Mouse (Mus musculus): ENCODE measurements around the gene Gm17677. TPM values are rescaled to one million over a fixed set of nuclear protein-coding genes. Genes with fewer than 3 reads are reported as not detected.

The Gm17677 gene
- polyA plus RNA-seq (2016; fragmentation: Nextera tagmentation; extraction: Ambion mirVana): not detected in 2 replicates

GRCm38 (mm10) chr9:35740749-35741148, at the start of gene Gm17677:
Gm17677 (plus strand) TSS chr9:35741049.
- H3K36me3 ChIP-seq: no peaks in the 10 kb centered on the region
- peaks cover 37% of the 10 kb centered on the region for H3K9me3 ChIP-seq
- H3K27me3 ChIP-seq (ENCODE audit: insufficient read depth, poor library complexity, severe bottlenecking): no peaks in the 10 kb centered on the region
- no peaks in the 10 kb centered on the region for H3K4me1 ChIP-seq (replicated peaks)
- DNase-seq (ENCODE audit: low spot score): no peak
- H3K4me3 ChIP-seq: no peak within 1 kb of the TSS
- no peak within 1 kb of the TSS for H3K27ac ChIP-seq

- Histone ChIP-seq H3K9me3 (peaks cover 10% of the 10 kb centered on the region; the same call in 1 of the 2 replicates), H3K4me1 (replicated peaks) (no peaks in the 10 kb centered on the region), H3K27ac (no peak overlapping the region), H3K27me3 (ENCODE audit: insufficient read depth, poor library complexity, severe bottlenecking) (no peaks in the 10 kb centered on the region), H3K4me3 (no peak overlapping the region), H3K36me3 (no peaks in the 10 kb centered on the region)
- no peak for DNase-seq (ENCODE audit: low spot score)
Observed at GRCm38 (mm10) chr9:35691924-35692323, 48.9 kb upstream of the Gm17677 start.

- no peaks in the 10 kb centered on the region for H3K4me1 ChIP-seq (replicated peaks)
- no peaks in the 10 kb centered on the region for H3K36me3 ChIP-seq
- H3K9me3 ChIP-seq: peaks cover 9% of the 10 kb centered on the region; the same call in 1 of the 2 replicates
- H3K27ac ChIP-seq: no peak overlapping the region
- H3K4me3 ChIP-seq: no peak overlapping the region
- DNase-seq (ENCODE audit: low spot score): no peak
- no peaks in the 10 kb centered on the region for H3K27me3 ChIP-seq (ENCODE audit: insufficient read depth, poor library complexity, severe bottlenecking)
Observed at GRCm38 (mm10) chr9:35707265-35707664, 33.6 kb upstream of the Gm17677 start.

- H3K4me1 ChIP-seq (replicated peaks): no peaks in the 10 kb centered on the region
- no peaks in the 10 kb centered on the region for H3K27me3 ChIP-seq (ENCODE audit: insufficient read depth, poor library complexity, severe bottlenecking)
- no peak for DNase-seq (ENCODE audit: low spot score)
- H3K36me3 ChIP-seq: no peaks in the 10 kb centered on the region
- no peak overlapping the region for H3K27ac ChIP-seq
- no peaks in the 10 kb centered on the region for H3K9me3 ChIP-seq
- H3K4me3 ChIP-seq: no peak overlapping the region
Observed at GRCm38 (mm10) chr9:35756843-35757242, 16.0 kb downstream of the Gm17677 start.

GRCm38 (mm10) chr9:35778009-35778408, 37.2 kb downstream of the Gm17677 start, which contains the start of gene Gm17727:
Gm17727 (minus strand) TSS chr9:35778109.
- Histone ChIP-seq H3K9me3 (peaks cover 34% of the 10 kb centered on the region), H3K36me3 (no peaks in the 10 kb centered on the region), H3K27me3 (ENCODE audit: insufficient read depth, poor library complexity, severe bottlenecking) (no peaks in the 10 kb centered on the region), H3K27ac (no peak within 1 kb of the TSS), H3K4me3 (no peak within 1 kb of the TSS), H3K4me1 (replicated peaks) (no peaks in the 10 kb centered on the region)
- 65% methylated on average over 3 of the region's 3 CpGs for WGBS
- no peak for DNase-seq (ENCODE audit: low spot score)

GRCm38 (mm10) chr9:35790001-35790400, 49.2 kb downstream of the Gm17677 start, which contains the start of the genes Gm27235 and D730048I06Rik:
Gm27235 (minus strand) TSS chr9:35790101.
D730048I06Rik (minus strand) TSS chr9:35790112.
- Histone ChIP-seq H3K4me1 (replicated peaks) (no peaks in the 10 kb centered on the region), H3K27ac (no peak within 1 kb of the TSS), H3K36me3 (no peaks in the 10 kb centered on the region), H3K27me3 (ENCODE audit: insufficient read depth, poor library complexity, severe bottlenecking) (no peaks in the 10 kb centered on the region), H3K9me3 (peaks cover 45% of the 10 kb centered on the region), H3K4me3 (no peak within 1 kb of the TSS)
- no peak for DNase-seq (ENCODE audit: low spot score)
- 89% methylated on average over 3 of the region's 3 CpGs for WGBS

Other genes with a start within 250 kb of the Gm17677 start
- gene Gm1113, start 222.8 kb upstream of the Gm17677 start, polyA plus RNA-seq (2016; fragmentation: Nextera tagmentation; extraction: Ambion mirVana): not detected in 2 replicates
- gene Ddx25, start 182.5 kb upstream of the Gm17677 start, polyA plus RNA-seq (2016; fragmentation: Nextera tagmentation; extraction: Ambion mirVana): 7.3 and 8.1 TPM in 2 replicates
- gene Pus3, start 182.5 kb upstream of the Gm17677 start, polyA plus RNA-seq (2016; fragmentation: Nextera tagmentation; extraction: Ambion mirVana): 15.8 and 17.8 TPM in 2 replicates
- gene Pate2, start 170.8 kb upstream of the Gm17677 start, polyA plus RNA-seq (2016; fragmentation: Nextera tagmentation; extraction: Ambion mirVana): 1.5 and 1.7 TPM in 2 replicates
- gene Hyls1, start 170.7 kb upstream of the Gm17677 start, polyA plus RNA-seq (2016; fragmentation: Nextera tagmentation; extraction: Ambion mirVana): 24.2 and 26.8 TPM in 2 replicates
- not detected in 2 replicates for gene Pate4, start 129.1 kb upstream of the Gm17677 start, polyA plus RNA-seq (2016; fragmentation: Nextera tagmentation; extraction: Ambion mirVana)
- gene Pate3, start 92.8 kb upstream of the Gm17677 start, polyA plus RNA-seq (2016; fragmentation: Nextera tagmentation; extraction: Ambion mirVana): not detected in 2 replicates
- not detected in 2 replicates for gene Pate1, start 53.7 kb upstream of the Gm17677 start, polyA plus RNA-seq (2016; fragmentation: Nextera tagmentation; extraction: Ambion mirVana)
- not detected in 2 replicates for gene Gm17727, start 37.1 kb downstream of the Gm17677 start, polyA plus RNA-seq (2016; fragmentation: Nextera tagmentation; extraction: Ambion mirVana)
- gene Gm27235, start 49.1 kb downstream of the Gm17677 start, polyA plus RNA-seq (2016; fragmentation: Nextera tagmentation; extraction: Ambion mirVana): not detected in 2 replicates
- gene D730048I06Rik, start 49.1 kb downstream of the Gm17677 start, polyA plus RNA-seq (2016; fragmentation: Nextera tagmentation; extraction: Ambion mirVana): not detected in 2 replicates
- gene 9230110F15Rik, start 103.1 kb downstream of the Gm17677 start, polyA plus RNA-seq (2016; fragmentation: Nextera tagmentation; extraction: Ambion mirVana): not detected in 2 replicates
- gene 9230113P08Rik, start 167.4 kb downstream of the Gm17677 start, polyA plus RNA-seq (2016; fragmentation: Nextera tagmentation; extraction: Ambion mirVana): not detected in 2 replicates